Mouse (Mus musculus): ENCODE measurements at regions not wholly inside any gene's neighbourhood (a gene's known extent, or its start where the extent isn't known, plus 50 kb on each side); places are given as distances from the start of the nearest gene placed in this dataset.
A peak's percentile ranks its signal among the peaks of the same experiment; 100 is the strongest.

DNA sequence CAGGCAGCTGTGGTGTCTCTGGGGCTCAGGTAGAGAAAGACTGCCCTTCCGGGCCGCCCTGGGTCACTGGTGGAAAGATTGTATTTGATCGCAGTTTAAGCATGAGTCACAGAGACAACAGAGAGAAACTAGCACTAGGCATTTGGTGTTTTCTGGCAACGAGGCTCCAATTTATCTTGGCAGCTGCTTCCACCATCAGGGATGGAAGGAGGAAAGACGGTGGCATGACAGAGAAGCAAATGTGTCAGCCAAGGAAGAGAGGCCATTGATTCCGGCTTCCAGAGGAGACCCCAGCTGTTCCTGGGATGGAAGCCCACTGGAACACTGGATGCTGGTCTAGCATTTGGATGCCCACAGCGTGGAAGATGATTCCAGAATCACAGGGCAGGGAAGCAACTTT is 142.3 kb upstream of the Syt13 start:
- TF ChIP-seq MYOG (IDR thresholded peaks at IDR 0.05; ENCODE audit: control insufficient read depth, extremely low read depth, insufficient read length) (no peak), CTCF (IDR thresholded peaks at IDR 0.05; ENCODE audit: control insufficient read depth, insufficient read depth, insufficient read length) (no peak), USF1 (IDR thresholded peaks at IDR 0.05; ENCODE audit: low read depth) (no peak), MAX (IDR thresholded peaks at IDR 0.05) (no peak), CEBPB (IDR thresholded peaks at IDR 0.05; ENCODE audit: low read depth) (no peak), MYOD1 (IDR thresholded peaks at IDR 0.05; ENCODE audit: control insufficient read depth, insufficient read length, low read depth) (peak; percentile 70), FOSL1 (IDR thresholded peaks at IDR 0.05; ENCODE audit: insufficient read depth, low read length, poor library complexity, severe bottlenecking) (peak; percentile 51)

Data from C2C12 (cell line).